Mouse (Mus musculus) olfactory bulb, adult 2 months (tissue): ENCODE data around the gene Vopp1.

Source experiments
- CTCF ChIP-seq: fragments of 200-500 bp; IDR thresholded peaks from 2 replicates; pipeline ENCODE4 v1.5.1; 2012; ENCODE audit warnings: low read depth, mild to moderate bottlenecking, low read length, moderate library complexity; ENCODE audit not compliant: insufficient read depth
- POLR2A ChIP-seq: fragments of 200-500 bp; IDR thresholded peaks from 2 replicates; pipeline ENCODE4 v1.6.1; 2012; ENCODE audit warnings: mild to moderate bottlenecking, low read depth, low read length, moderate library complexity; ENCODE audit not compliant: insufficient read depth

DNA sequence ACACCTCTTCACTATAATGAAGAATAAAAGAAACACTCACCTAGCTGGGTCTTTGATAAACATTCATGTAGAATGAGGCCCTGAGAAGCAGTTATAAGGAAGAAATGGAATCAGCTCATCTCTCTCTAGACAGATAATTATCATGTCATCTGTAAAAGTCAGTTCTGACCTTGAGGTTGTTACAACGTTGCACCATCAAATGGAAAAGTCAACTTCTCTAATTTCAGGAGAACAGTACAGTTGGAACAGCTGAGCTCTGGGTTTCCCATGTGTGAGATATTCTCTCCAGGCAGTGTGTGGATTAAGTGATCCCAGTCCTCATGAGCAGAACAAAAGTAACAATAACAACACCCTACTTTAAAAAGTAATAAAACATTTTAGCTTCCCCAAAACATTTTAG, 25.3 kb upstream of the Vopp1 start, which contains the start of gene Vmn1r21:
- TF ChIP-seq CTCF (no peak), POLR2A (no peak)
